In genomic region chr12:105374564-105374963, GRCm38 (mm10) we compare ENCODE assay signal across 24 mouse cellular contexts. TPM values are rescaled to one million over a fixed set of nuclear protein-coding genes. Genes with fewer than 3 reads are reported as not detected.
"Had no signal": no experiment of that assay in that cellular context is flagged by ENCODE, and none has a peak within 500 bp of the region (broad histone marks: within the 10 kb centered on the region; RNA-seq: fewer than 3 reads in every experiment).

No protein-coding gene starts in this region.

- H3K9ac ChIP-seq: intestine, embryonic 15.5 days; limb, embryonic 13.5 days; liver, embryonic 12.5 days; liver, embryonic 15.5 days; lung, embryonic 15.5 days; neural tube, embryonic 12.5 days; stomach, embryonic 15.5 days had no signal

- DNase-seq: kidney, adult 11 months; kidney, postnatal 10 days; layer of hippocampus, adult 9-11 months; liver; lung, adult 18-20 months; lung, postnatal 10 days; lung, postnatal 36 days; midbrain, embryonic 14.5 days; right cerebral cortex, postnatal 25 days; spleen, adult 18-20 months; thymus, adult 2 months; thymus, postnatal 14 days; thymus, postnatal 4 days had no signal

- H3K4me1 ChIP-seq: intestine, embryonic 15.5 days; limb, embryonic 13.5 days; liver, embryonic 12.5 days; liver, embryonic 15.5 days; lung, embryonic 15.5 days; megakaryocyte, embryonic 14.5 days; neural tube, embryonic 12.5 days; stomach, embryonic 15.5 days had no signal

- H3K27ac ChIP-seq: intestine, embryonic 15.5 days; layer of hippocampus, adult 2 months; limb, embryonic 10.5 days; limb, embryonic 13.5 days; liver, embryonic 12.5 days; liver, embryonic 15.5 days; lung, embryonic 15.5 days; neural tube, embryonic 12.5 days; stomach, embryonic 15.5 days had no signal

- H3K4me3 ChIP-seq: intestine, embryonic 15.5 days; layer of hippocampus, adult 2 months; limb, embryonic 10.5 days; limb, embryonic 13.5 days; liver, embryonic 12.5 days; liver, embryonic 15.5 days; lung, embryonic 15.5 days; megakaryocyte, embryonic 14.5 days; neural tube, embryonic 12.5 days; stomach, embryonic 15.5 days had no signal

- H3K27me3 ChIP-seq: intestine, embryonic 15.5 days; limb, embryonic 13.5 days; liver, embryonic 12.5 days; liver, embryonic 15.5 days; lung, embryonic 15.5 days; megakaryocyte, embryonic 14.5 days; neural tube, embryonic 12.5 days; stomach, embryonic 15.5 days had no signal

- H3K9me3 ChIP-seq: intestine, embryonic 15.5 days; limb, embryonic 10.5 days; limb, embryonic 13.5 days; liver, embryonic 12.5 days; liver, embryonic 15.5 days; lung, embryonic 15.5 days; neural tube, embryonic 12.5 days; stomach, embryonic 15.5 days had no signal

- ATAC-seq: intestine, embryonic 15.5 days; liver, embryonic 12.5 days had no signal

- H3K4me2 ChIP-seq: intestine, embryonic 15.5 days; limb, embryonic 13.5 days; liver, embryonic 12.5 days; liver, embryonic 15.5 days; lung, embryonic 15.5 days; midbrain, embryonic 11.5 days; neural tube, embryonic 12.5 days; stomach, embryonic 15.5 days had no signal

- H3K36me3 ChIP-seq: intestine, embryonic 15.5 days; limb, embryonic 10.5 days; limb, embryonic 13.5 days; liver, embryonic 12.5 days; liver, embryonic 15.5 days; lung, embryonic 15.5 days; neural tube, embryonic 12.5 days; stomach, embryonic 15.5 days had no signal

RNA-seq across cellular contexts. Expression of gene Tunar, which starts 40.9 kb away (rescaled TPM):
- polyA plus RNA-seq: liver, embryonic 12.5 days had no signal
